Comparison of ENCODE assay signal across 22 mouse cellular contexts in genomic region chr14:28170711-28171110, GRCm38 (mm10).
A peak's percentile ranks its signal among the peaks of the same experiment; 100 is the strongest.
DNase-seq lines count a peak whose midpoint lies in the region; ATAC-seq and TF ChIP-seq lines count a peak whose summit lies in the region.
"Had no signal": no experiment of that assay in that cellular context is flagged by ENCODE, and none has a peak within 500 bp of the region (broad histone marks: within the 10 kb centered on the region; RNA-seq: fewer than 3 reads in every experiment).

No protein-coding gene starts in this region.

- no peaks in the 10 kb centered on the region for H3K9me3 ChIP-seq in kidney, postnatal 0 days (replicated peaks; ENCODE audit: low read length)
- no peaks in the 10 kb centered on the region for H3K9me3 ChIP-seq in lung, embryonic 14.5 days (ENCODE audit: low read depth, low read length)
- no peaks in the 10 kb centered on the region for H3K9me3 ChIP-seq in lung, embryonic 16.5 days (ENCODE audit: control insufficient read depth, low read length)
- H3K9me3 ChIP-seq: embryonic facial prominence, embryonic 13.5 days; embryonic facial prominence, embryonic 15.5 days; forebrain, embryonic 10.5 days; forebrain, embryonic 12.5 days had no signal

- no peaks in the 10 kb centered on the region for H3K4me1 ChIP-seq in kidney, postnatal 0 days (replicated peaks; ENCODE audit: insufficient read depth, low read length)
- H3K4me1 ChIP-seq in lung, embryonic 14.5 days (ENCODE audit: insufficient read depth), result peaks cover 14% of the 10 kb centered on the region; the same call in 1 of the 2 replicates
- H3K4me1 ChIP-seq in lung, embryonic 16.5 days (replicated peaks; ENCODE audit: control insufficient read depth, insufficient read depth, low read length), result peaks cover 16% of the 10 kb centered on the region

- no peak overlapping the region for H3K4me2 ChIP-seq in kidney, postnatal 0 days (ENCODE audit: low read length)
- H3K4me2 ChIP-seq in lung, embryonic 14.5 days, result no peak overlapping the region
- H3K4me2 ChIP-seq in lung, embryonic 16.5 days (ENCODE audit: low read depth, low read length), result no peak overlapping the region
- H3K4me2 ChIP-seq: embryonic facial prominence, embryonic 13.5 days; embryonic facial prominence, embryonic 15.5 days; forebrain, embryonic 12.5 days had no signal

- no peak overlapping the region for H3K9ac ChIP-seq in kidney, postnatal 0 days (ENCODE audit: low read depth, low read length)
- no peak overlapping the region for H3K9ac ChIP-seq in lung, embryonic 14.5 days
- H3K9ac ChIP-seq in lung, embryonic 16.5 days (ENCODE audit: low read length), result no peak overlapping the region
- H3K9ac ChIP-seq: embryonic facial prominence, embryonic 13.5 days; embryonic facial prominence, embryonic 15.5 days; forebrain, embryonic 12.5 days had no signal

- WGBS in kidney, postnatal 0 days, result 56% methylated on average over 4 of the region's 4 CpGs
- WGBS in lung, embryonic 14.5 days, result 26% methylated on average over 4 of the region's 4 CpGs
- 39% methylated on average over 4 of the region's 4 CpGs for WGBS in lung, embryonic 16.5 days

- no peak for ATAC-seq in kidney, postnatal 0 days (replicated peaks; ENCODE audit: low FRiP score, low read depth)
- peak; percentile 9; the same call in 1 of the 2 replicates for ATAC-seq in lung, embryonic 14.5 days (ENCODE audit: insufficient read depth)
- ATAC-seq in lung, embryonic 16.5 days (ENCODE audit: low read depth), result no peak
- ATAC-seq: forebrain, embryonic 14.5 days had no signal

- DNase-seq in kidney, postnatal 0 days (ENCODE audit: low spot score), result peak; percentile 61
- DNase-seq in kidney, adult 18-20 months, result no peak
- peak; percentile 74 for DNase-seq in lung, embryonic 14.5 days
- DNase-seq in lung, postnatal 4 days, result no peak
- no peak for DNase-seq in lung, postnatal 25 days (ENCODE audit: low spot score)
- DNase-seq: adrenal gland, adult 2 months; adrenal gland, postnatal 10 days; adrenal gland, postnatal 25 days; cerebellum, adult 11 months; cerebellum, adult 18-20 months; cerebellum, adult 8-10 months; cerebellum, adult 9-11 months; cerebellum, postnatal 14 days; cerebellum, postnatal 36 days; embryo, embryonic 11 days had no signal

- no peak overlapping the region for H3K27ac ChIP-seq in kidney, postnatal 0 days
- 0 out of 2 replicates have a peak overlapping the region, but pooled peaks have one; percentile 63 for H3K27ac ChIP-seq in lung, embryonic 14.5 days (ENCODE audit: low read depth)
- peak overlapping the region; percentile 45 for H3K27ac ChIP-seq in lung, embryonic 16.5 days (ENCODE audit: low read length)
- H3K27ac ChIP-seq: embryonic facial prominence, embryonic 13.5 days; embryonic facial prominence, embryonic 15.5 days; forebrain, embryonic 10.5 days; forebrain, embryonic 12.5 days had no signal

- H3K36me3 ChIP-seq in kidney, postnatal 0 days (ENCODE audit: insufficient read depth, low read length), result no peaks in the 10 kb centered on the region
- H3K36me3 ChIP-seq in lung, embryonic 14.5 days (ENCODE audit: insufficient read depth), result no peaks in the 10 kb centered on the region
- no peaks in the 10 kb centered on the region for H3K36me3 ChIP-seq in lung, embryonic 16.5 days (ENCODE audit: control insufficient read depth, insufficient read depth, low read length)
- H3K36me3 ChIP-seq: embryonic facial prominence, embryonic 13.5 days; embryonic facial prominence, embryonic 15.5 days; forebrain, embryonic 10.5 days; forebrain, embryonic 12.5 days had no signal

- H3K27me3 ChIP-seq in kidney, postnatal 0 days (ENCODE audit: insufficient read depth, low read length), result no peaks in the 10 kb centered on the region
- no peaks in the 10 kb centered on the region for H3K27me3 ChIP-seq in lung, embryonic 14.5 days (ENCODE audit: insufficient read depth, low read length)
- no peaks in the 10 kb centered on the region for H3K27me3 ChIP-seq in lung, embryonic 16.5 days (ENCODE audit: control insufficient read depth, insufficient read depth, low read depth, low read length)
- H3K27me3 ChIP-seq: embryonic facial prominence, embryonic 13.5 days; embryonic facial prominence, embryonic 15.5 days had no signal

- H3K4me3 ChIP-seq in kidney, postnatal 0 days (replicated peaks; ENCODE audit: low read depth, low read length), result no peak overlapping the region
- H3K4me3 ChIP-seq in lung, embryonic 14.5 days (ENCODE audit: low read depth, low read length), result no peak overlapping the region
- no peak overlapping the region for H3K4me3 ChIP-seq in lung, embryonic 16.5 days (ENCODE audit: low read length)
- H3K4me3 ChIP-seq: embryonic facial prominence, embryonic 13.5 days; embryonic facial prominence, embryonic 15.5 days; erythroblast, embryonic 14.5 days; forebrain, embryonic 10.5 days; forebrain, embryonic 12.5 days had no signal

- no peak for TF ChIP-seq CTCF in kidney, postnatal 0 days (IDR thresholded peaks at IDR 0.05; ENCODE audit: low read depth)
- TF ChIP-seq CTCF in lung, embryonic 14.5 days (IDR thresholded peaks at IDR 0.05; ENCODE audit: low read depth), result no peak

Comparison
In these comparisons a context has a peak if more than half of its experiments do, and no peak if none do; other contexts are left out.
1. DNase-seq: peak in kidney, postnatal 0 days (single experiment) and lung, embryonic 14.5 days (single experiment); none in kidney, adult 18-20 months (single experiment), lung, postnatal 4 days (0 of 2) and lung, postnatal 25 days (single experiment).